Mouse (Mus musculus) neural tube, embryonic 14.5 days (tissue): ENCODE data around the gene Pi4k2a. TPM values are rescaled to one million over a fixed set of nuclear protein-coding genes. Genes with fewer than 3 reads are reported as not detected.

Experiments used
- ATAC-seq: fragments of 200-750 bp; cut with Nextera tagmentation; 2 replicates; pipeline ENCODE4 v1.8.0; 2017; ENCODE audit warnings: low read depth, mild to moderate bottlenecking, moderate TSS enrichment, moderate library complexity
- H3K27ac ChIP-seq: fragments of 300-500 bp; sonication (generic); 2 replicates; pipeline ENCODE4 v1.5.1; 2014; ENCODE audit warnings: low read depth, mild to moderate bottlenecking, control low read depth, low read length, moderate library complexity, mixed read lengths
- H3K27me3 ChIP-seq: fragments of 300-500 bp; sonication (generic); 2 replicates; pipeline ENCODE4 v1.6.1; 2014; ENCODE audit warnings: low read length; ENCODE audit not compliant: control insufficient read depth, insufficient read depth
- H3K36me3 ChIP-seq: fragments of 300-500 bp; sonication (generic); 2 replicates; pipeline ENCODE4 v1.6.1; 2014; ENCODE audit warnings: low read length, mixed read lengths; ENCODE audit not compliant: control insufficient read depth, insufficient read depth
- H3K4me1 ChIP-seq: fragments of 300-500 bp; sonication (generic); 2 replicates; pipeline ENCODE4 v1.6.1; 2014; ENCODE audit warnings: low read length; ENCODE audit not compliant: control insufficient read depth, insufficient read depth
- H3K4me2 ChIP-seq: fragments of 300-500 bp; sonication (generic); 2 replicates; pipeline ENCODE4 v1.6.1; 2014; ENCODE audit warnings: mild to moderate bottlenecking, low read depth, low read length, control low read depth
- H3K4me3 ChIP-seq: fragments of 300-500 bp; sonication (generic); 2 replicates; pipeline ENCODE4 v1.5.1; 2014; ENCODE audit warnings: low read depth, low read length, control low read depth, mixed read lengths
- H3K9ac ChIP-seq: fragments of 300-500 bp; sonication (generic); replicated peaks from 2 replicates; pipeline ENCODE4 v1.6.1; 2014; ENCODE audit warnings: low read depth, mild to moderate bottlenecking, control low read depth, low read length, mixed read lengths
- H3K9me3 ChIP-seq: fragments of 300-500 bp; sonication (generic); 2 replicates; pipeline ENCODE4 v1.6.1; 2016; ENCODE audit warnings: low read length; ENCODE audit not compliant: control insufficient read depth
- WGBS: fragments of 180-500 bp; shearing (Covaris S2); extraction: QIAGEN DNeasy Blood & Tissue Kit; methylation state at CpG from one replicate; pipeline ENCODE4 v1.1.7; 2014; 5-methylcytosine and 5-hydroxymethylcytosine counted together
- polyA plus RNA-seq: library from polyadenylated mRNA; unstranded; fragments of >200 nt; fragmentation: Nextera tagmentation; extraction: Ambion mirVana; gene quantifications from 2 replicates; pipeline ENCODE4 v1.2.1, GENCODE M21; 2014

Gene Pi4k2a
- 35.3 and 40.7 TPM in 2 replicates for polyA plus RNA-seq

DNA sequence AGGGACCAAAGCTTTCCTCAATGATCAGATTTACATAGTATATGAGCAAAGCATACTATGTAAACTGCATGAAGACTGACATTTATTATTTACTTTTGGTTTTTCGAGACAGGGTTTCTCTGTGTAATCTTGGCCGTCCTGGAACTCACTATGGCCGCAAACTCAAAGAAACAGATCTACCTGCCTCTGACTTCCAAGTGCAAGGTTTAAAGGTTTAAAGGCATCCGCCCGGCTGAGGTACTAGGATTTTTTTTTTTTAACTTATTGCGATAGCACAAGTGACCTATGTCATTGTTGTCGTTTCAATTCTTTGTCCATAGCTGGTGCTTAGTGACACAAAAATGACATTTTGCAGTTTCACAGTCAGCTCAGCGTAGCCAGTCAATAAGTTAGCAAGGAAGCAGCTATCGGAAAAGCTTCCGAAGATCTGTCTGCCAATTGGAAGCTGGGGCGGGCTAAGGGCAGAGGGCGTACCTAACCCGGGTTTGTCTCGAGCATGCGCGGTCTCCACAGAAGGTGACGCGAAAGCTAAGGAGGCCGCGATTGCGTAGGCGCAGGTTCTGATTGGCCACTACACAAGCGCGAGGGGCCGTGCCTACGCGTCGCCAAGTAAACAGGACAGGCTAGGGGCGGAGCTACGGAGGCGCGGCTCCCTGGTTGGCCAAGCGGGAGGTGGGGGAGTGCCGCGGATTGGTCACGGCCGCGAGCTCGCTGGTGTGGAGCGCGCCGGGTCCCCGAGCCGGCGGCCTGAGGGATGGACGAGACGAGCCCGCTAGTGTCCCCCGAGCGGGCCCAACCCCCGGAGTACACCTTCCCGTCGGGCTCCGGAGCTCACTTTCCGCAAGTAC lies at the start of gene Pi4k2a:
Gene Pi4k2a, plus strand, starts transcription at position 723 of the 848 bp plus-strand sequence.
- Histone ChIP-seq H3K36me3 (peaks cover 5% of the 10 kb centered on the region; the same call in 1 of the 2 replicates), H3K9me3 (no peaks in the 10 kb centered on the region), H3K4me3 (peak within 1 kb of the TSS; percentile 91), H3K9ac (peak within 1 kb of the TSS; percentile 87), H3K27ac (peak within 1 kb of the TSS; percentile 89), H3K27me3 (no peaks in the 10 kb centered on the region; the same call in 1 of the 2 replicates), H3K4me2 (peak within 1 kb of the TSS; percentile 73), H3K4me1 (peaks cover 18% of the 10 kb centered on the region)
- ATAC-seq = peak; percentile 97
- WGBS = under 1% methylated on average over 55 of the region's 55 CpGs

DNA sequence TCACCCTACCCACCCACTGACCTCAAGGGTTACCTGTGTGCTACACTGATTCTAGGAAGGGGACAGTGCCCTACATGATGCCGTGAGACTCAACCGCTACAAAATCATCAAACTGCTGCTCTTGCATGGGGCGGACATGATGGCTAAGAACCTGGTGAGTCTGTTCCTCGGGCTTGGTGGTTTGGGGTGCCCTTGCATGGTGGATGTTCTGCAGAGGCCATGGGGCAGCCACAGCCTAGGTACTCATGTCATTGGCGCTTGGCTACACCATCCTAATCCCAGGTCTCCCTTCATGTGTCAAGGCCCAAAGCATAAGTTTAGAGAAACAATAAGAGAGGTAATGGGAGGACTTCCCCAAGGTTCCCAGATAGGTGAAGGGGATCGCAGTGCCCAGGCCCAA lies 46.3 kb upstream of the Pi4k2a start:
- no peaks in the 10 kb centered on the region for H3K36me3 ChIP-seq
- no peaks in the 10 kb centered on the region for H3K9me3 ChIP-seq
- no peak overlapping the region for H3K9ac ChIP-seq
- ATAC-seq = no peak
- no peak overlapping the region for H3K4me2 ChIP-seq
- 94% methylated on average over 6 of the region's 6 CpGs for WGBS
- no peak overlapping the region for H3K4me3 ChIP-seq
- no peaks in the 10 kb centered on the region for H3K27me3 ChIP-seq
- no peaks in the 10 kb centered on the region for H3K4me1 ChIP-seq
- H3K27ac ChIP-seq = no peak overlapping the region

DNA sequence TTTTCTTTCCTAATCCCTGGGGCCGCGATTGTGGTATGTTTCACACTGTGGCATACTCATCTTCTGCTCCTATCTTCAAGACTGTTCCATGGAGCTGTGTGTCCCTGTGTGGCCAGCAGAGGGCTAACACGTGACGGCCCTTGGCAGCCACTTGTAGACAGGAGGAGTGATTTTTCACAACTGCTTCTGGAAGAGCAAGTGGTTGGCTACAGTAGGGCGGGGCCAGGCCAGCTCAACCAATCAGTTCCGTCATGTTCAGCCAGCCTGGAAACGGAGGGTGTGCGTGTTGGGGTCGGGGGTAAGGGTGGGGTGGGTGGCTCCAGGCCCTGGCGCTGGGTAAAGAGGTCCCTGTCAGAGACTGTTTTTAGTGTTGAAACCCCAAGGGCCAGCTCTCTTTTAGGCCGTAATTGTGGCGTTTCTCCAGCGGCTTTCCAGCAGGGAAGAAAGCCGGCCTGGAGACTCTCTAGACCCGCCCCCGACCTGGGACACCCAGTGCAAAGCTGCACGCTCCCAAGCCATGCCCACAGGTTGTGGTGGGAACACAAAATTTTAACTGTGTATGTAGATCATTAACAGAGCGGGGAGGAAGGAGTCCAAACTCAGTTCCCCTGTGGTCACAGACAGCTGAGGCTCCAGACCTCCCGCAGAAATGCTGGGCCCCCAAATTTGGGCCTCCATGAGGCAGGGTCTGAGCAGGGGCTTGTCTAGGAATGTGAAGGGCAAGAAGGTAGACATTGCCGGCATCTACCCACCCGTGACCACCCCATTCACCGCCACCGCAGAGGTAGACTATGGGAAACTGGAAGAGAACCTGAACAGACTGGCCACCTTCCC lies 44.8 kb upstream of the Pi4k2a start, which contains the start of gene Hoga1:
Gene Hoga1, plus strand, starts transcription at position 342 of the 834 bp plus-strand sequence.
- H3K9me3 ChIP-seq = no peaks in the 10 kb centered on the region
- H3K4me3 ChIP-seq = peak within 1 kb of the TSS; percentile 6; the same call in 1 of the 2 replicates
- ATAC-seq = peak; percentile 88
- no peaks in the 10 kb centered on the region for H3K36me3 ChIP-seq
- no peaks in the 10 kb centered on the region for H3K4me1 ChIP-seq
- peak within 1 kb of the TSS; percentile 21; the same call in 1 of the 2 replicates for H3K4me2 ChIP-seq
- no peaks in the 10 kb centered on the region for H3K27me3 ChIP-seq
- H3K27ac ChIP-seq = no peak within 1 kb of the TSS
- no peak within 1 kb of the TSS for H3K9ac ChIP-seq
- 28% methylated on average over 23 of the region's 23 CpGs for WGBS

DNA sequence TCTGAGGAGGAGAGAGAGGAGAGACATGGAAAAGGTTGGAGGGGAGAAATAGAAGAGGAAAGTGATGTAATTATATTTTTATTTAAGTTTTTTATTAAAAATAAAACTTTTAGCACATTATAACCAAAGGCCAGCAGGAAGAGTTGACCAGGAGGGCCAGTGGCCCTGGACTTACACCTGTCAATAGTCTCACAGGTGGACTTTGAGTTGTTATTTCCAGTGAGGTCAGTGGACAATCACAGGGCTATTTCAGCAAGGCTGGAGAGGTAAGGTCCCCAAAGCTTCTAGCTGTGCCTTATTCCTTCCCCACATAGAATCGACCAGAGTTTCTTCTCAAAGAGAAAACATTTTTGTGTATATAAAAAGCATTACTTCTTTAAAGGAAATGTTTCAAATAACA lies 40.0 kb upstream of the Pi4k2a start:
- Histone ChIP-seq H3K9ac (no peak overlapping the region), H3K4me3 (no peak overlapping the region), H3K9me3 (no peaks in the 10 kb centered on the region), H3K36me3 (no peaks in the 10 kb centered on the region), H3K27ac (no peak overlapping the region), H3K27me3 (no peaks in the 10 kb centered on the region), H3K4me2 (no peak overlapping the region), H3K4me1 (no peaks in the 10 kb centered on the region)
- ATAC-seq = no peak
- WGBS = 89% methylated on average over 1 of the region's 1 CpGs

DNA sequence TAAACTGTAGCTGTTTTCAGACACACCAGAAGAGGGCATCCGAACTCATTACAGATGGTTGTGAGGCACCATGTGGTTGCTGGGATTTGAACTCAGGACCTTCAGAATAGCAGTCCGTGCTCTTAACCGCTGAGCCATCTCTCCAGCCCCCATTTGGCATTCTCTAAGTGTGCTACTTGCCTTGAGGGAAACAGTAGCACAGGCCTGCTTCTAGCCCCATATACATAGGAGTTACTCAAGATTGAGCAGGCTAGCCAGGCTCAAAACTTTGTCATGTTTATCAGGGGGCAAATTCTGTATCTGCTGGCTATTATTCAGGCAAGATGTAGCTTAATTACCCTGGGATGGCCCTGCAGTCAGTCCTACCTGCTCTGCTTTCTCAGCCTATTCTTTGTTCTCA lies 38.9 kb upstream of the Pi4k2a start:
- Histone ChIP-seq H3K9ac (no peak overlapping the region), H3K27me3 (no peaks in the 10 kb centered on the region), H3K4me2 (no peak overlapping the region), H3K9me3 (no peaks in the 10 kb centered on the region), H3K27ac (no peak overlapping the region), H3K4me3 (no peak overlapping the region), H3K36me3 (no peaks in the 10 kb centered on the region), H3K4me1 (no peaks in the 10 kb centered on the region)
- WGBS = 88% methylated on average over 3 of the region's 3 CpGs
- no peak for ATAC-seq

GRCm38 (mm10) chr19:42051948-42052347 lies 38.3 kb upstream of the Pi4k2a start, which contains the start of gene 4933411K16Rik:
TSS of gene 4933411K16Rik (plus strand) at chr19:42052248.
- H3K36me3 ChIP-seq = no peaks in the 10 kb centered on the region
- no peaks in the 10 kb centered on the region for H3K9me3 ChIP-seq
- no peaks in the 10 kb centered on the region for H3K4me1 ChIP-seq
- no peak within 1 kb of the TSS for H3K27ac ChIP-seq
- WGBS = 77% methylated on average over 4 of the region's 4 CpGs
- H3K4me3 ChIP-seq = no peak within 1 kb of the TSS
- H3K9ac ChIP-seq = no peak within 1 kb of the TSS
- H3K4me2 ChIP-seq = no peak within 1 kb of the TSS
- H3K27me3 ChIP-seq = no peaks in the 10 kb centered on the region
- ATAC-seq = no peak

DNA sequence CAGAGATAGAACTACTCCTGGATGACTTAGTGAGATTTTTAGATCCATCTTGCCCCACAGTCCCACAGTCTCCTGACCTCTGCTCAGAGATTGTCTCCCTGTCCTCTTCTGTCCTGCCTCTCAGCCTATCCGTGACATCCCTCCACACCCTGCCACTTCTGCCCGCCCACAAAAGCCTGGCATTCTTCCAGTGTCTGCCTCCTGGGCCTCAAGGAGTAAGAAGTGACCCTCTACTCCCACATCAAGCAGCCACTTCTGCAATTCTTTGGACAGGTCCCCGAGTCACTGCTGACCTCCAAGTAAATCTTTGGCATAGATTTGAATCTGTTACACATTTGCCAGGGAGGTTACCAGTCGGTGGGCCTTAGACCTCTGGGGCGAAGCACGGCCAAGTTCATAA lies 36.0 kb upstream of the Pi4k2a start:
- Histone ChIP-seq H3K9me3 (no peaks in the 10 kb centered on the region), H3K27ac (no peak overlapping the region), H3K9ac (no peak overlapping the region), H3K27me3 (no peaks in the 10 kb centered on the region), H3K4me2 (no peak overlapping the region), H3K4me3 (no peak overlapping the region), H3K36me3 (no peaks in the 10 kb centered on the region), H3K4me1 (no peaks in the 10 kb centered on the region)
- ATAC-seq = no peak
- 87% methylated on average over 6 of the region's 6 CpGs for WGBS

DNA sequence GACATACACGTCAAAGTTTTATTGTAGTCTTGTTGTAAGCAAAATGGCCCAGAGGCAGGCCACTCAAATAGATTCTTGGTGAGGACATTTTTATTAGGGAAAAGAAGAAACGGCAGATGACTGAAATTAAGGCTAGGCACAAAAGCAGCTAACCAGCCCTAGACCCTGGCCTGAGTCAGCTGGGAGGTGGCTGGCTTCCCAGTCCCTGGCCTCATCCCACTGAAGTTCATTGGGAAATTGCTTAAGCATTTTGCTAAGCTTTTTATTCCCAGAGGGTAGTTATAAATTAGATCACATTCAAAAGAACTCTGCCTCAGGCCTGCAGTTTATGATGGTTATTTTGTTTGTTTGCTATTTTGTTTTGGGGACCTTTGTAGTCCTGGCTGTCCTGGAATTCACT lies 34.4 kb upstream of the Pi4k2a start:
- H3K27me3 ChIP-seq = no peaks in the 10 kb centered on the region
- ATAC-seq = no peak
- H3K27ac ChIP-seq = no peak overlapping the region
- H3K9me3 ChIP-seq = no peaks in the 10 kb centered on the region
- H3K36me3 ChIP-seq = no peaks in the 10 kb centered on the region
- no peak overlapping the region for H3K9ac ChIP-seq
- H3K4me3 ChIP-seq = no peak overlapping the region
- 58% methylated on average over 2 of the region's 2 CpGs for WGBS
- H3K4me2 ChIP-seq = no peak overlapping the region
- H3K4me1 ChIP-seq = no peaks in the 10 kb centered on the region
